23 mouse cellular contexts compared by ENCODE assay signal in the genomic region with DNA sequence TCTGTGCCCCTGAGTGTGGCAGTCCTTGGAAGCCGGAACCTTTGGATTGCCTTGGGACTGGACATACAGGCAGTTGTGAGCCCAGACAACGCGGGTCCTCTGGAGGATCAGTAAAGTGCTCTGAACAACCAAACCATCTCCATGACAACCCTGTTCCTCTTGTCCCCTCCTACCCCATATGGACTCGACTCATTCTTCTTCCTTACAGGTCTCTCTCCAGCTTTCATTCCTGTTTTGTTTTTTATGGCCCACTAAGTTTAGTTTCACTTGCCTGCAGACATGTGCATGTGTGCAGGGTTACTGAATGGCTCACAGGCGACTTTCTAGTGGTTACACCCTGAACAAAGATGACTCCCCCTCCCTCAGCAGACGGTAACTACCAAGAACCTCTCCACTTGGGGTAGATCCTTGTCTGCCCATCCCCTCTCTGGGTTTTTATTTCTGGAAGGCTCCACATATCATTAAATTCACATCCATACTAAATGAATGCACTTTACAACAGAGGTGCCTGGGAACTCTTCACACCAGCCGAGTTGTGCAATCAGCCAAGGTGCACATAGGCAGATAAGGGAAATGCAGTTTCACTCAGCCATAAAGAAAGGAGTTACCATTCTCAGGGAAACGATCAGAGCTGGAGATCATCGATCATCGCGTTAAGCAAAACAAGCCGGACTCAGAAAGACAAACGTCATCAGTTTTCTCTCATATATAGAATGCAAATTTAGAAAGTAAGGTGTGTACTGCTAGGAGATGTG. TPM values are rescaled to one million over a fixed set of nuclear protein-coding genes. Genes with fewer than 3 reads are reported as not detected.
DNase-seq lines count a peak whose midpoint lies in the region; ATAC-seq and TF ChIP-seq lines count a peak whose summit lies in the region.
"Had no signal": no experiment of that assay in that cellular context is flagged by ENCODE, and none has a peak within 500 bp of the region (broad histone marks: within the 10 kb centered on the region; RNA-seq: fewer than 3 reads in every experiment).

No protein-coding gene starts in this region.

- 60% methylated on average over 13 of the region's 13 CpGs for WGBS in kidney, postnatal 0 days
- WGBS in liver, embryonic 13.5 days (ENCODE audit: insufficient replicate concordance) = 42% methylated on average over 13 of the region's 13 CpGs
- WGBS in stomach, embryonic 15.5 days = 61% methylated on average over 13 of the region's 13 CpGs
- 66% methylated on average over 13 of the region's 13 CpGs for WGBS in midbrain, embryonic 16.5 days

- TF ChIP-seq CTCF in kidney, postnatal 0 days (IDR thresholded peaks at IDR 0.05; ENCODE audit: low read depth) = no peak

- H3K27me3 ChIP-seq in kidney, postnatal 0 days (ENCODE audit: insufficient read depth, low read length) = no peaks in the 10 kb centered on the region
- H3K27me3 ChIP-seq in liver, embryonic 13.5 days = no peaks in the 10 kb centered on the region
- no peaks in the 10 kb centered on the region for H3K27me3 ChIP-seq in stomach, embryonic 15.5 days (replicated peaks)
- H3K27me3 ChIP-seq in midbrain, embryonic 16.5 days (ENCODE audit: control insufficient read depth, insufficient read depth, low read depth, low read length) = no peaks in the 10 kb centered on the region
- H3K27me3 ChIP-seq: hindbrain, embryonic 15.5 days had no signal

- no peak overlapping the region for H3K4me3 ChIP-seq in kidney, postnatal 0 days (replicated peaks; ENCODE audit: low read depth, low read length)
- no peak overlapping the region for H3K4me3 ChIP-seq in liver, embryonic 13.5 days (replicated peaks)
- no peak overlapping the region for H3K4me3 ChIP-seq in stomach, embryonic 15.5 days (replicated peaks)
- H3K4me3 ChIP-seq in midbrain, embryonic 16.5 days (ENCODE audit: low read depth, low read length) = no peak overlapping the region
- H3K4me3 ChIP-seq: gastrocnemius, adult 2 months; hindbrain, embryonic 15.5 days had no signal

- ATAC-seq in kidney, postnatal 0 days (replicated peaks; ENCODE audit: low FRiP score, low read depth) = no peak
- ATAC-seq in liver, embryonic 13.5 days (ENCODE audit: low read depth) = peak; percentile 29; the same call in 1 of the 2 replicates
- no peak for ATAC-seq in stomach, embryonic 15.5 days (ENCODE audit: insufficient read depth, low FRiP score, low read depth)
- ATAC-seq in midbrain, embryonic 16.5 days = no peak

- H3K27ac ChIP-seq in kidney, postnatal 0 days = peak overlapping the region; percentile 3; the same call in 1 of the 2 replicates
- H3K27ac ChIP-seq in liver, embryonic 13.5 days = no peak overlapping the region
- H3K27ac ChIP-seq in stomach, embryonic 15.5 days = peak overlapping the region; percentile 5; the same call in 1 of the 2 replicates
- no peak overlapping the region for H3K27ac ChIP-seq in midbrain, embryonic 16.5 days (ENCODE audit: low read length)
- H3K27ac ChIP-seq: gastrocnemius, adult 2 months; hindbrain, embryonic 15.5 days had no signal

- H3K4me2 ChIP-seq in kidney, postnatal 0 days (ENCODE audit: low read length) = no peak overlapping the region
- no peak overlapping the region for H3K4me2 ChIP-seq in liver, embryonic 13.5 days
- H3K4me2 ChIP-seq in stomach, embryonic 15.5 days = no peak overlapping the region
- H3K4me2 ChIP-seq in midbrain, embryonic 16.5 days (ENCODE audit: low read length) = no peak overlapping the region
- H3K4me2 ChIP-seq: hindbrain, embryonic 15.5 days had no signal

- H3K4me1 ChIP-seq in kidney, postnatal 0 days (replicated peaks; ENCODE audit: insufficient read depth, low read length) = peaks cover 24% of the 10 kb centered on the region
- peaks cover 56% of the 10 kb centered on the region for H3K4me1 ChIP-seq in liver, embryonic 13.5 days (replicated peaks)
- H3K4me1 ChIP-seq in stomach, embryonic 15.5 days = peaks cover 20% of the 10 kb centered on the region
- H3K4me1 ChIP-seq in midbrain, embryonic 16.5 days (ENCODE audit: control insufficient read depth, insufficient read depth, low read length) = no peaks in the 10 kb centered on the region; the same call in 1 of the 2 replicates
- H3K4me1 ChIP-seq: hindbrain, embryonic 15.5 days had no signal

- no peaks in the 10 kb centered on the region for H3K36me3 ChIP-seq in kidney, postnatal 0 days (ENCODE audit: insufficient read depth, low read length)
- H3K36me3 ChIP-seq in liver, embryonic 13.5 days = no peaks in the 10 kb centered on the region
- H3K36me3 ChIP-seq in stomach, embryonic 15.5 days = no peaks in the 10 kb centered on the region
- no peaks in the 10 kb centered on the region for H3K36me3 ChIP-seq in midbrain, embryonic 16.5 days (ENCODE audit: control insufficient read depth, insufficient read depth, low read length)
- H3K36me3 ChIP-seq: hindbrain, embryonic 15.5 days had no signal

- no peak overlapping the region for H3K9ac ChIP-seq in kidney, postnatal 0 days (ENCODE audit: low read depth, low read length)
- H3K9ac ChIP-seq in liver, embryonic 13.5 days = no peak overlapping the region
- no peak overlapping the region for H3K9ac ChIP-seq in stomach, embryonic 15.5 days
- no peak overlapping the region for H3K9ac ChIP-seq in midbrain, embryonic 16.5 days (ENCODE audit: low read depth, low read length)
- H3K9ac ChIP-seq: hindbrain, embryonic 15.5 days had no signal

- no peaks in the 10 kb centered on the region for H3K9me3 ChIP-seq in kidney, postnatal 0 days (replicated peaks; ENCODE audit: low read length)
- no peaks in the 10 kb centered on the region for H3K9me3 ChIP-seq in liver, embryonic 13.5 days (replicated peaks)
- H3K9me3 ChIP-seq in stomach, embryonic 15.5 days = no peaks in the 10 kb centered on the region
- no peaks in the 10 kb centered on the region for H3K9me3 ChIP-seq in midbrain, embryonic 16.5 days (replicated peaks; ENCODE audit: control insufficient read depth, low read length, poor library complexity, severe bottlenecking)
- H3K9me3 ChIP-seq: hindbrain, embryonic 15.5 days had no signal

- DNase-seq in kidney, postnatal 0 days (ENCODE audit: low spot score) = no peak
- no peak for DNase-seq in kidney, adult 8-10 months
- DNase-seq in c-Kit-positive CD71-positive TER-119-negative erythroid progenitor cells, embryonic 14.5 days (ENCODE audit: low read depth) = peak; percentile 74
- DNase-seq in liver, embryonic 13.5 days = peak; percentile 44
- DNase-seq in right cerebral cortex, adult 2 months (ENCODE audit: low spot score in 2 of 2) = no peak
- no peak for DNase-seq in gastrocnemius, adult 8-10 months (ENCODE audit: low spot score in 2 of 2)
- DNase-seq: adrenal gland, postnatal 14 days; cerebellum, adult 11-12 months; cerebellum, postnatal 25 days; embryo, embryonic 11 days; gastrocnemius, adult 2 months; heart, adult 11 months; heart, postnatal 4 days; kidney, adult 9 months; kidney, postnatal 4 days; layer of hippocampus, adult 9-11 months; lung, postnatal 10 days; midbrain, embryonic 14.5 days; right cerebral cortex, postnatal 14 days; thymus, postnatal 14 days had no signal

RNA-seq across cellular contexts. Expression of a gene that starts 1.3 kb away (rescaled TPM):
- polyA plus RNA-seq in kidney, postnatal 0 days (2015; fragmentation: Nextera tagmentation; extraction: Ambion mirVana) = 13.3 and 14.1 TPM in 2 replicates
- 2.4 and 2.8 TPM in 2 replicates for polyA plus RNA-seq in liver, embryonic 13.5 days (2015; fragmentation: Nextera tagmentation; extraction: Ambion mirVana)
- 15.6 and 18.7 TPM in 2 replicates for polyA plus RNA-seq in stomach, embryonic 15.5 days (2015; fragmentation: Nextera tagmentation; extraction: Ambion mirVana)
- polyA plus RNA-seq in midbrain, embryonic 16.5 days (2015; fragmentation: Nextera tagmentation; extraction: Ambion mirVana) = 1.2 and 1.5 TPM in 2 replicates
- 1 to 10 TPM in 1 of 4 experiments, under 1 TPM in 3; 0.27 to 1.1 (median 0.40) TPM for total RNA-seq in gastrocnemius, adult 8-10 months (2022)

RNA-seq across cellular contexts. Expression of a gene that starts 31.3 kb away (rescaled TPM):
- 41.2 and 42.7 TPM in 2 replicates for polyA plus RNA-seq in kidney, postnatal 0 days (2015; fragmentation: Nextera tagmentation; extraction: Ambion mirVana)
- polyA plus RNA-seq in liver, embryonic 13.5 days (2015; fragmentation: Nextera tagmentation; extraction: Ambion mirVana) = 18.4 and 22.2 TPM in 2 replicates
- polyA plus RNA-seq in stomach, embryonic 15.5 days (2015; fragmentation: Nextera tagmentation; extraction: Ambion mirVana) = 52.8 and 60.3 TPM in 2 replicates
- 45.3 and 46.6 TPM in 2 replicates for polyA plus RNA-seq in midbrain, embryonic 16.5 days (2015; fragmentation: Nextera tagmentation; extraction: Ambion mirVana)
- total RNA-seq in gastrocnemius, adult 8-10 months (2022) = 10 to 100 TPM; 27.1 to 32.6 (median 27.3) TPM

RNA-seq across cellular contexts. Expression of a gene that starts 31.7 kb away (rescaled TPM):
- polyA plus RNA-seq in kidney, postnatal 0 days (2015; fragmentation: Nextera tagmentation; extraction: Ambion mirVana) = 6.7 and 7.4 TPM in 2 replicates
- polyA plus RNA-seq in liver, embryonic 13.5 days (2015; fragmentation: Nextera tagmentation; extraction: Ambion mirVana) = 2.1 and 2.2 TPM in 2 replicates
- 3.5 and 4.7 TPM in 2 replicates for polyA plus RNA-seq in stomach, embryonic 15.5 days (2015; fragmentation: Nextera tagmentation; extraction: Ambion mirVana)
- polyA plus RNA-seq in midbrain, embryonic 16.5 days (2015; fragmentation: Nextera tagmentation; extraction: Ambion mirVana) = 2.8 and 3.6 TPM in 2 replicates
- 1 to 10 TPM; 4.1 to 10.0 (median 7.3) TPM for total RNA-seq in gastrocnemius, adult 8-10 months (2022)

Comparison
In these comparisons a context has a peak if more than half of its experiments do, and no peak if none do; other contexts are left out.
1. DNase-seq: peak in c-Kit-positive CD71-positive TER-119-negative erythroid progenitor cells, embryonic 14.5 days (single experiment) and liver, embryonic 13.5 days (single experiment); none in kidney, postnatal 0 days (single experiment), kidney, adult 8-10 months (0 of 2), right cerebral cortex, adult 2 months (0 of 2) and gastrocnemius, adult 8-10 months (0 of 2).
2. H3K27ac ChIP-seq: peak in kidney, postnatal 0 days (single experiment) and stomach, embryonic 15.5 days (single experiment); none in liver, embryonic 13.5 days (single experiment) and midbrain, embryonic 16.5 days (single experiment).